20 mouse cellular contexts compared by ENCODE assay signal in genomic region chr7:87824898-87825297, GRCm38 (mm10).
"Had no signal": no experiment of that assay in that cellular context is flagged by ENCODE, and none has a peak within 500 bp of the region (broad histone marks: within the 10 kb centered on the region; RNA-seq: fewer than 3 reads in every experiment).

No protein-coding gene starts in this region.

- H3K36me3 ChIP-seq: limb, embryonic 10.5 days; limb, embryonic 13.5 days; liver, embryonic 12.5 days; liver, embryonic 15.5 days; lung, embryonic 15.5 days had no signal

- H3K4me2 ChIP-seq: limb, embryonic 13.5 days; liver, embryonic 12.5 days; liver, embryonic 15.5 days; lung, embryonic 15.5 days; midbrain, embryonic 11.5 days had no signal

- H3K27me3 ChIP-seq: limb, embryonic 13.5 days; liver, embryonic 12.5 days; liver, embryonic 15.5 days; lung, embryonic 15.5 days had no signal

- DNase-seq: kidney, adult 8-10 months; kidney, postnatal 25 days; layer of hippocampus, adult 9-11 months; liver; lung, adult 18-20 months; lung, postnatal 10 days; lung, postnatal 4 days; midbrain, embryonic 14.5 days; right cerebral cortex, adult 18-20 months; right cerebral cortex, postnatal 14 days; right cerebral cortex, postnatal 4 days; thymus, adult 18-20 months; thymus, postnatal 36 days had no signal

- H3K9me3 ChIP-seq: limb, embryonic 10.5 days; limb, embryonic 13.5 days; liver, embryonic 12.5 days; liver, embryonic 15.5 days; lung, embryonic 15.5 days had no signal

- H3K9ac ChIP-seq: limb, embryonic 13.5 days; liver, embryonic 12.5 days; liver, embryonic 15.5 days; lung, embryonic 15.5 days had no signal

- H3K4me1 ChIP-seq: limb, embryonic 10.5 days; limb, embryonic 13.5 days; liver, embryonic 12.5 days; liver, embryonic 15.5 days; lung, embryonic 15.5 days had no signal

- H3K27ac ChIP-seq: layer of hippocampus, adult 2 months; limb, embryonic 10.5 days; limb, embryonic 13.5 days; liver, embryonic 12.5 days; liver, embryonic 15.5 days; lung, embryonic 15.5 days had no signal

- H3K4me3 ChIP-seq: layer of hippocampus, adult 2 months; limb, embryonic 10.5 days; limb, embryonic 13.5 days; liver, embryonic 12.5 days; liver, embryonic 15.5 days; lung, embryonic 15.5 days had no signal
